Mouse (Mus musculus) urinary bladder, postnatal 4 days (tissue): Measurements from ENCODE around the gene Ngrn.

Experiments
- DNase-seq, 2 experiments: peaks; one replicate each; pipeline ENCODE4 v3.0.0; 2021 to 2022; ENCODE audit warnings: low spot score in 2 of 2

The Ngrn gene

GRCm38 (mm10) chr7:80260625-80261371 is at the start of gene Ngrn:
TSS of gene Ngrn (plus strand) at chr7:80261215.
- peak; percentile 80 to 90 for DNase-seq

GRCm38 (mm10) chr7:80213604-80214003 is 47.4 kb upstream of the Ngrn start:
- no peak for DNase-seq

- no peak for DNase-seq
Measured at GRCm38 (mm10) chr7:80214459-80214858, 46.6 kb upstream of the Ngrn start.

GRCm38 (mm10) chr7:80215398-80215797 is 45.6 kb upstream of the Ngrn start:
- peak; percentile 52 to 76 for DNase-seq

GRCm38 (mm10) chr7:80216566-80216965 is 44.4 kb upstream of the Ngrn start:
- no peak for DNase-seq

- peak in 1 of 2 experiments; percentile 49 for DNase-seq
Measured at GRCm38 (mm10) chr7:80218666-80219065, 42.3 kb upstream of the Ngrn start.

- DNase-seq = no peak
Measured at GRCm38 (mm10) chr7:80220237-80220797, 40.7 kb upstream of the Ngrn start.

GRCm38 (mm10) chr7:80221179-80221750 is 39.8 kb upstream of the Ngrn start:
- no peak for DNase-seq

- no peak for DNase-seq
Measured at GRCm38 (mm10) chr7:80227065-80227464, 34.0 kb upstream of the Ngrn start.

- no peak for DNase-seq
Measured at GRCm38 (mm10) chr7:80230196-80230595, 30.8 kb upstream of the Ngrn start.

- DNase-seq = no peak
Measured at GRCm38 (mm10) chr7:80231971-80232488, 29.0 kb upstream of the Ngrn start.

- DNase-seq = peak; percentile 95 to 98
Measured at GRCm38 (mm10) chr7:80232489-80233029, 28.5 kb upstream of the Ngrn start, which contains the start of the genes Cib1 and Gdpgp1. TSS of gene Cib1 (minus strand) at chr7:80232813. TSS of gene Gdpgp1 (plus strand) at chr7:80232865.

GRCm38 (mm10) chr7:80233799-80234198 is 27.2 kb upstream of the Ngrn start:
- DNase-seq = no peak

GRCm38 (mm10) chr7:80238542-80238941 is 22.5 kb upstream of the Ngrn start:
- no peak for DNase-seq

- DNase-seq = no peak
Measured at GRCm38 (mm10) chr7:80241661-80242060, 19.4 kb upstream of the Ngrn start.

GRCm38 (mm10) chr7:80244851-80245250 is 16.2 kb upstream of the Ngrn start:
- DNase-seq = no peak

GRCm38 (mm10) chr7:80246148-80246721 is 14.8 kb upstream of the Ngrn start, which contains the start of gene Ttll13:
TSS of gene Ttll13 (plus strand) at chr7:80246376.
- peak; percentile 95 to 97 for DNase-seq

- no peak for DNase-seq
Measured at GRCm38 (mm10) chr7:80246859-80247258, 14.2 kb upstream of the Ngrn start.

GRCm38 (mm10) chr7:80252437-80252836 is 8.6 kb upstream of the Ngrn start:
- no peak for DNase-seq

- DNase-seq = no peak
Measured at GRCm38 (mm10) chr7:80252886-80253285, 8.1 kb upstream of the Ngrn start.

GRCm38 (mm10) chr7:80255981-80256380 is 5.0 kb upstream of the Ngrn start:
- DNase-seq = no peak

- DNase-seq = no peak
Measured at GRCm38 (mm10) chr7:80257706-80258105, 3.3 kb upstream of the Ngrn start.
